Mouse (Mus musculus): ENCODE results near the gene Chst11.

Chst11 gene

GRCm38 (mm10) chr10:83076816-83077215 is 91.5 kb downstream of the Chst11 start:
- no peak for DNase-seq (ENCODE audit: low spot score in 2 of 2)

GRCm38 (mm10) chr10:83078723-83079122 is 93.4 kb downstream of the Chst11 start:
- DNase-seq (ENCODE audit: low spot score in 2 of 2) = no peak

GRCm38 (mm10) chr10:83079755-83080154 is 94.5 kb downstream of the Chst11 start:
- DNase-seq (ENCODE audit: low spot score in 2 of 2) = peak in 1 of 2 experiments; percentile 17

GRCm38 (mm10) chr10:83080275-83080741 is 95.0 kb downstream of the Chst11 start:
- DNase-seq (ENCODE audit: low spot score in 2 of 2) = peak in 1 of 2 experiments; percentile 20

- no peak for DNase-seq (ENCODE audit: low spot score in 2 of 2)
Observed at GRCm38 (mm10) chr10:83080930-83081329, 95.6 kb downstream of the Chst11 start.

- peak in 1 of 2 experiments; percentile 17 for DNase-seq (ENCODE audit: low spot score in 2 of 2)
Observed at GRCm38 (mm10) chr10:83083946-83084345, 98.6 kb downstream of the Chst11 start.

- DNase-seq (ENCODE audit: low spot score in 2 of 2) = no peak
Observed at GRCm38 (mm10) chr10:83088318-83088717, 103.0 kb downstream of the Chst11 start.

GRCm38 (mm10) chr10:83088826-83089225 is 103.5 kb downstream of the Chst11 start:
- DNase-seq (ENCODE audit: low spot score in 2 of 2) = no peak

- DNase-seq (ENCODE audit: low spot score in 2 of 2) = no peak
Observed at GRCm38 (mm10) chr10:83090185-83090584, 104.9 kb downstream of the Chst11 start.

GRCm38 (mm10) chr10:83093705-83094104 is 108.4 kb downstream of the Chst11 start:
- no peak for DNase-seq (ENCODE audit: low spot score in 2 of 2)

- DNase-seq (ENCODE audit: low spot score in 2 of 2) = no peak
Observed at GRCm38 (mm10) chr10:83094248-83094647, 109.0 kb downstream of the Chst11 start.

- no peak for DNase-seq (ENCODE audit: low spot score in 2 of 2)
Observed at GRCm38 (mm10) chr10:83094821-83095725, 109.8 kb downstream of the Chst11 start.

GRCm38 (mm10) chr10:83096257-83096656 is 111.0 kb downstream of the Chst11 start:
- DNase-seq (ENCODE audit: low spot score in 2 of 2) = no peak

GRCm38 (mm10) chr10:83098940-83099339 is 113.6 kb downstream of the Chst11 start:
- DNase-seq (ENCODE audit: low spot score in 2 of 2) = no peak

- DNase-seq (ENCODE audit: low spot score in 2 of 2) = no peak
Observed at GRCm38 (mm10) chr10:83099669-83100068, 114.4 kb downstream of the Chst11 start.

- DNase-seq (ENCODE audit: low spot score in 2 of 2) = no peak
Observed at GRCm38 (mm10) chr10:83100890-83101289, 115.6 kb downstream of the Chst11 start.

- no peak for DNase-seq (ENCODE audit: low spot score in 2 of 2)
Observed at GRCm38 (mm10) chr10:83101421-83102207, 116.3 kb downstream of the Chst11 start.

- no peak for DNase-seq (ENCODE audit: low spot score in 2 of 2)
Observed at GRCm38 (mm10) chr10:83102745-83103144, 117.4 kb downstream of the Chst11 start.

- no peak for DNase-seq (ENCODE audit: low spot score in 2 of 2)
Observed at GRCm38 (mm10) chr10:83104221-83104620, 118.9 kb downstream of the Chst11 start.

GRCm38 (mm10) chr10:83106152-83106746 is 121.0 kb downstream of the Chst11 start:
- DNase-seq (ENCODE audit: low spot score in 2 of 2) = no peak

GRCm38 (mm10) chr10:83107385-83107784 is 122.1 kb downstream of the Chst11 start:
- DNase-seq (ENCODE audit: low spot score in 2 of 2) = no peak
